Mouse (Mus musculus) frontal cortex, adult (tissue): Measurements from ENCODE around the gene Crim1.

Experiments used
- ATAC-seq: cut with Nextera tagmentation; 2 replicates; pipeline ENCODE4 v1.9.2; 2017; ENCODE audit warnings: mild to moderate bottlenecking, moderate library complexity, mixed read lengths; ENCODE audit not compliant: low TSS enrichment

Crim1 gene

GRCm38 (mm10) chr17:78326381-78326780 lies 126.3 kb downstream of the Crim1 start:
- ATAC-seq = no peak

- no peak for ATAC-seq
Measured at GRCm38 (mm10) chr17:78327187-78327586, 127.1 kb downstream of the Crim1 start.

GRCm38 (mm10) chr17:78328287-78328686 lies 128.2 kb downstream of the Crim1 start:
- no peak for ATAC-seq

GRCm38 (mm10) chr17:78331438-78331837 lies 131.4 kb downstream of the Crim1 start:
- ATAC-seq = no peak

- ATAC-seq = peak; percentile 55
Measured at GRCm38 (mm10) chr17:78333275-78333674, 133.2 kb downstream of the Crim1 start.

GRCm38 (mm10) chr17:78335250-78335649 lies 135.2 kb downstream of the Crim1 start:
- ATAC-seq = no peak

- ATAC-seq = no peak
Measured at GRCm38 (mm10) chr17:78343688-78344087, 143.6 kb downstream of the Crim1 start.

- no peak for ATAC-seq
Measured at GRCm38 (mm10) chr17:78347111-78347801, 147.2 kb downstream of the Crim1 start.

- ATAC-seq = no peak
Measured at GRCm38 (mm10) chr17:78351676-78352499, 151.8 kb downstream of the Crim1 start.

- no peak for ATAC-seq
Measured at GRCm38 (mm10) chr17:78352500-78352855, 152.4 kb downstream of the Crim1 start.

GRCm38 (mm10) chr17:78354411-78354810 lies 154.4 kb downstream of the Crim1 start:
- no peak for ATAC-seq

- no peak for ATAC-seq
Measured at GRCm38 (mm10) chr17:78354871-78355270, 154.8 kb downstream of the Crim1 start.

GRCm38 (mm10) chr17:78355611-78356010 lies 155.6 kb downstream of the Crim1 start:
- no peak for ATAC-seq

- no peak for ATAC-seq
Measured at GRCm38 (mm10) chr17:78357753-78358152, 157.7 kb downstream of the Crim1 start.

GRCm38 (mm10) chr17:78358251-78358726 lies 158.2 kb downstream of the Crim1 start:
- 0 out of 2 replicates have a peak, but pooled peaks have one; percentile 47 for ATAC-seq

- peak; percentile 18; the same call in 1 of the 2 replicates for ATAC-seq
Measured at GRCm38 (mm10) chr17:78361939-78362728, 162.1 kb downstream of the Crim1 start.

GRCm38 (mm10) chr17:78364555-78365302 lies 164.7 kb downstream of the Crim1 start:
- ATAC-seq = no peak

- no peak for ATAC-seq
Measured at GRCm38 (mm10) chr17:78366070-78366469, 166.0 kb downstream of the Crim1 start.

GRCm38 (mm10) chr17:78368481-78368880 lies 168.4 kb downstream of the Crim1 start:
- no peak for ATAC-seq

GRCm38 (mm10) chr17:78370445-78370844 lies 170.4 kb downstream of the Crim1 start:
- peak; percentile 41; the same call in 1 of the 2 replicates for ATAC-seq

- ATAC-seq = no peak
Measured at GRCm38 (mm10) chr17:78373174-78373573, 173.1 kb downstream of the Crim1 start.
